Comparison of ENCODE assay signal across 23 mouse cellular contexts in genomic region chr9:20956989-20957388, GRCm38 (mm10). TPM values are rescaled to one million over a fixed set of nuclear protein-coding genes. Genes with fewer than 3 reads are reported as not detected.
DNase-seq lines count a peak whose midpoint lies in the region; ATAC-seq and TF ChIP-seq lines count a peak whose summit lies in the region.
"Had no signal": no experiment of that assay in that cellular context is flagged by ENCODE, and none has a peak within 500 bp of the region (broad histone marks: within the 10 kb centered on the region; RNA-seq: fewer than 3 reads in every experiment).

No protein-coding gene starts in this region.

- H3K27ac ChIP-seq in heart, embryonic 10.5 days: no peak overlapping the region
- 0 out of 2 replicates have a peak overlapping the region, but pooled peaks have one; percentile 20 for H3K27ac ChIP-seq in lung, postnatal 0 days (ENCODE audit: low read length)
- H3K27ac ChIP-seq: embryonic facial prominence, embryonic 10.5 days; embryonic facial prominence, embryonic 12.5 days; forebrain, embryonic 13.5 days; forebrain, embryonic 15.5 days had no signal

- no peak overlapping the region for H3K9ac ChIP-seq in lung, postnatal 0 days (replicated peaks; ENCODE audit: low read depth)
- H3K9ac ChIP-seq: embryonic facial prominence, embryonic 12.5 days; forebrain, embryonic 13.5 days; forebrain, embryonic 15.5 days had no signal

- ATAC-seq in lung, postnatal 0 days: peak; percentile 22
- ATAC-seq: activated CD4-positive, CD25-positive, alpha-beta regulatory T cell, adult 4 months; CD4-positive, CD25-positive, alpha-beta regulatory T cell, adult 4 months; forebrain, embryonic 13.5 days; forebrain, embryonic 15.5 days; Patski had no signal

- H3K9me3 ChIP-seq in heart, embryonic 10.5 days: no peaks in the 10 kb centered on the region
- H3K9me3 ChIP-seq in lung, postnatal 0 days (ENCODE audit: low read length): no peaks in the 10 kb centered on the region
- H3K9me3 ChIP-seq: embryonic facial prominence, embryonic 10.5 days; embryonic facial prominence, embryonic 12.5 days; forebrain, embryonic 13.5 days; forebrain, embryonic 15.5 days; G1E had no signal

- DNase-seq in heart, adult 11 months: peak; percentile 79
- DNase-seq in heart, embryonic 10.5 days (ENCODE audit: low spot score): no peak
- DNase-seq in lung, postnatal 0 days (ENCODE audit: low spot score): peak; percentile 59
- no peak for DNase-seq in lung, adult 2 months
- DNase-seq in lung, postnatal 36 days: peak; percentile 39
- DNase-seq: adrenal gland, adult 8-10 months; adrenal gland, postnatal 14 days; adrenal gland, postnatal 36 days; B cell, adult 2 months; cerebellum, adult 11-12 months; cerebellum, adult 2 months; cerebellum, adult 9-10 months; cerebellum, postnatal 10 days; cerebellum, postnatal 25 days had no signal

- 0 out of 2 replicates have a peak, but pooled peaks cover 2% of the 10 kb centered on the region for H3K4me1 ChIP-seq in heart, embryonic 10.5 days
- H3K4me1 ChIP-seq in lung, postnatal 0 days (ENCODE audit: insufficient read depth, low read depth, low read length): no peaks in the 10 kb centered on the region
- H3K4me1 ChIP-seq in lung, adult 2 months (ENCODE audit: control insufficient read depth, insufficient read depth, low read length): 0 out of 2 replicates have a peak, but pooled peaks cover 2% of the 10 kb centered on the region
- H3K4me1 ChIP-seq: embryonic facial prominence, embryonic 12.5 days; forebrain, embryonic 13.5 days; forebrain, embryonic 15.5 days had no signal

- TF ChIP-seq CTCF in lung, postnatal 0 days (IDR thresholded peaks at IDR 0.05): no peak
- no peak for TF ChIP-seq CTCF in lung, adult 2 months (IDR thresholded peaks at IDR 0.05; ENCODE audit: insufficient read depth, low read length)

- H3K36me3 ChIP-seq in heart, embryonic 10.5 days: no peaks in the 10 kb centered on the region
- H3K36me3 ChIP-seq in lung, postnatal 0 days (ENCODE audit: insufficient read depth, low read length): no peaks in the 10 kb centered on the region
- H3K36me3 ChIP-seq: embryonic facial prominence, embryonic 10.5 days; embryonic facial prominence, embryonic 12.5 days; forebrain, embryonic 15.5 days; G1E had no signal

- TF ChIP-seq EP300 in lung, postnatal 0 days (IDR thresholded peaks at IDR 0.05): no peak; the same call in 1 of the 2 replicates

- no peak overlapping the region for H3K4me3 ChIP-seq in heart, embryonic 10.5 days
- no peak overlapping the region for H3K4me3 ChIP-seq in lung, postnatal 0 days (ENCODE audit: low read depth, low read length)
- H3K4me3 ChIP-seq in lung, adult 2 months (replicated peaks; ENCODE audit: extremely low read depth, low read depth, low read length): no peak overlapping the region
- H3K4me3 ChIP-seq: embryonic facial prominence, embryonic 10.5 days; embryonic facial prominence, embryonic 12.5 days; forebrain, embryonic 13.5 days; forebrain, embryonic 15.5 days had no signal

- H3K4me2 ChIP-seq in lung, postnatal 0 days (replicated peaks; ENCODE audit: low read depth, low read length): no peak overlapping the region
- H3K4me2 ChIP-seq: embryonic facial prominence, embryonic 12.5 days; forebrain, embryonic 13.5 days; forebrain, embryonic 15.5 days had no signal

- TF ChIP-seq POLR2A in lung, adult 2 months (IDR thresholded peaks at IDR 0.05; ENCODE audit: borderline replicate concordance, extremely low read depth, low read depth, low read length): no peak

- H3K27me3 ChIP-seq in heart, embryonic 10.5 days (ENCODE audit: insufficient read depth, poor library complexity, severe bottlenecking): no peaks in the 10 kb centered on the region
- H3K27me3 ChIP-seq in lung, postnatal 0 days (replicated peaks; ENCODE audit: insufficient read depth, low read length): no peaks in the 10 kb centered on the region
- H3K27me3 ChIP-seq: CH12.LX; embryonic facial prominence, embryonic 12.5 days; forebrain, embryonic 13.5 days; forebrain, embryonic 15.5 days; Patski had no signal

- 78% methylated on average over 3 of the region's 3 CpGs for WGBS in heart, embryonic 10.5 days
- WGBS in lung, postnatal 0 days: 47% methylated on average over 3 of the region's 3 CpGs
- WGBS in lung, adult 2 months: 65% methylated on average over 3 of the region's 3 CpGs

RNA-seq across cellular contexts. Expression of gene Dnmt1, which starts 2.7 kb away (rescaled TPM):
- 105 and 110 TPM in 2 replicates for polyA plus RNA-seq in heart, embryonic 10.5 days (2016; fragmentation: Nextera tagmentation; extraction: Ambion mirVana)
- polyA plus RNA-seq in lung, postnatal 0 days (2015; fragmentation: Nextera tagmentation; extraction: Ambion mirVana): 14.5 and 15.5 TPM in 2 replicates
- 20.5 and 22.8 TPM in 2 replicates for polyA plus RNA-seq in lung, adult 2 months (2012; rRNA removed)

RNA-seq across cellular contexts. Expression of gene S1pr2, which starts 19.6 kb away (rescaled TPM):
- polyA plus RNA-seq in heart, embryonic 10.5 days (2016; fragmentation: Nextera tagmentation; extraction: Ambion mirVana): 25.1 and 34.6 TPM in 2 replicates
- 60.8 and 62.3 TPM in 2 replicates for polyA plus RNA-seq in lung, postnatal 0 days (2015; fragmentation: Nextera tagmentation; extraction: Ambion mirVana)
- 24.2 and 32.1 TPM in 2 replicates for polyA plus RNA-seq in lung, adult 2 months (2012; rRNA removed)

RNA-seq across cellular contexts. Expression of gene Mrpl4, which starts 45.5 kb away (rescaled TPM):
- polyA plus RNA-seq in heart, embryonic 10.5 days (2016; fragmentation: Nextera tagmentation; extraction: Ambion mirVana): 157 and 162 TPM in 2 replicates
- 112 and 125 TPM in 2 replicates for polyA plus RNA-seq in lung, postnatal 0 days (2015; fragmentation: Nextera tagmentation; extraction: Ambion mirVana)
- polyA plus RNA-seq in lung, adult 2 months (2012; rRNA removed): 113 and 130 TPM in 2 replicates

RNA-seq across cellular contexts. Expression of gene Eif3g, which starts 58.6 kb away (rescaled TPM):
- 327 and 389 TPM in 2 replicates for polyA plus RNA-seq in heart, embryonic 10.5 days (2016; fragmentation: Nextera tagmentation; extraction: Ambion mirVana)
- 174 and 177 TPM in 2 replicates for polyA plus RNA-seq in lung, postnatal 0 days (2015; fragmentation: Nextera tagmentation; extraction: Ambion mirVana)
- 88.4 and 93.6 TPM in 2 replicates for polyA plus RNA-seq in lung, adult 2 months (2012; rRNA removed)

RNA-seq across cellular contexts. Expression of gene Icam1, which starts 58.8 kb away (rescaled TPM):
- polyA plus RNA-seq in heart, embryonic 10.5 days (2016; fragmentation: Nextera tagmentation; extraction: Ambion mirVana): 7.7 and 9.7 TPM in 2 replicates
- polyA plus RNA-seq in lung, postnatal 0 days (2015; fragmentation: Nextera tagmentation; extraction: Ambion mirVana): 236 and 352 TPM in 2 replicates
- 332 and 372 TPM in 2 replicates for polyA plus RNA-seq in lung, adult 2 months (2012; rRNA removed)

Comparison
In these comparisons a context has a peak if more than half of its experiments do, and no peak if none do; other contexts are left out.
1. DNase-seq: peak in heart, adult 11 months (single experiment), lung, postnatal 0 days (single experiment) and lung, postnatal 36 days (single experiment); none in heart, embryonic 10.5 days (single experiment) and lung, adult 2 months (single experiment).